Mouse (Mus musculus) gastrocnemius, adult 8-10 months (tissue): ENCODE results near the gene Il25. TPM values are rescaled to one million over a fixed set of nuclear protein-coding genes. Genes with fewer than 3 reads are reported as not detected.
"Not testable (repeated sequence)": the region's sequence is repeated elsewhere in the genome, so short reads cannot be mapped to it uniquely, and the experiment has no call there.

Source experiments
- DNase-seq, 2 experiments: peaks; one replicate each; pipeline ENCODE4 v3.0.0; 2022; ENCODE audit warnings: low spot score in 2 of 2
- total RNA-seq, 4 experiments: library from RNA; stranded (reverse); gene quantifications; 2 replicates each; pipeline ENCODE4 v1.2.4; 2022

Gene Il25
- total RNA-seq, 4 experiments from 2014 or later = not detected

- DNase-seq = no peak
Observed at GRCm38 (mm10) chr14:54951587-54951986, 19.1 kb downstream of the Il25 start.

DNA sequence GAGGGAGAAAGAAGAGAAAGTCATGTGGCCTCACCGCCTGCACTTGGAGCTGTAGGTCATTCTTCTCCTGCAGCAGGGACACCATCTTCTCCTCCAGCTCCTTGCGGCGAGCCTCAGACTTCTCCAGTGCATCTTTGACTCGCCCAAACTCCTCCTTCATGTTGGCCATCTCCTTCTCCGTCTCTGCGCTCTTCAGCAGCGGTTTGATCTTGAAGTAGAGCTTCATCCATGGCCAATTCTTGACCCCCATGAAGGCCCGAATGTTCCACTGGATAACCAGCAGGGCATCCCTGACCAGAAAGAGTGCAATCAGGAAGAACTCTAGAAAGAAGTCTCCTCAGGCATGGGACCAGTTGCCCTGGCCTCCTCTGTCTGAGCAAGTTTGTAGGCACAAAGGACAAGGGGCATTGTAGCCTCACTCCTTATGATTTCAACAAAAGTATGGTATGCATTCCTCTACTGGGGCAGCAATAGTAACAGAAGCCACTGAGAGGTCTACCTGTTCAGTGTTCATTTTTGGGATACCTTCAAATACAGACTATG lies 21.2 kb downstream of the Il25 start:
- no peak for DNase-seq

DNA sequence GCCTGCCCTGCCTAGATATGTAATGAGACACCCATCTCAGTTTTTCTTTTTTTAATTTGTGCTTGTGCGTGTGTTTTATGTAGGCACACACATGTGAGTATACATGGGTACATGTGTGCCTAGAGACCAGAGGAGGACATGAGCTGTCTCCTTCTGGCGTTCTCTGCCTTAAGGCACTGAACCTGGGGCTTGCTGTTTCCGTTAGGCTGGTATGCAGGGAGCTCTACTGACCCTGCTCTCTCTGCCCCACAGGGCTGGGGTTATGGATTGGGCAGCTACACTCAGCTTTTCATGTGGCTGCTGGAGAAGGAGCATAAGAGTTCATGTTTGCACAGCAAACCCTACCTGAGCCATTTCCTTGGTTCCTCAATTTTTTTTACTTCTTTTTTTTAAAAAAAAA lies 22.0 kb downstream of the Il25 start:
- no peak for DNase-seq

DNA sequence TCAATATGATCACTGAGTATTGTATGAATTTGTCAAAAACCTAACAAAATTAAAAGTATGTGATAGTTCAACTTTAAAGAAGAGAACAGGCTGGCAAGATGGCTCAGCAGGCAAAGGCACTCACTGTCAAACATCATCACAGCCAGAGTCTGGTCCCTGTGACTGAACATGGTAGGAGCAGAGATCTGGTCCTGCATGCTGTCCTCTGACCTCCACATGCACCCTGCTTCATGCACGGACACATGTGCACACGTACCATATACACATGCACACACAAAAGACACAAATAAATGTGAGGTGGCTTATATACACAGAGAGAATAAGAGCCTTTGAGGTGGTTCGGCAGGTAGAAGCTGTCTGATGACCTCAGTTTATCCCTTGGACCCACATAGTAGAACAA lies 23.0 kb downstream of the Il25 start:
- no peak for DNase-seq

- DNase-seq = no peak
Observed at GRCm38 (mm10) chr14:54956533-54956932, 24.0 kb downstream of the Il25 start.

GRCm38 (mm10) chr14:54958503-54958902 lies 26.0 kb downstream of the Il25 start:
- DNase-seq = no peak

DNA sequence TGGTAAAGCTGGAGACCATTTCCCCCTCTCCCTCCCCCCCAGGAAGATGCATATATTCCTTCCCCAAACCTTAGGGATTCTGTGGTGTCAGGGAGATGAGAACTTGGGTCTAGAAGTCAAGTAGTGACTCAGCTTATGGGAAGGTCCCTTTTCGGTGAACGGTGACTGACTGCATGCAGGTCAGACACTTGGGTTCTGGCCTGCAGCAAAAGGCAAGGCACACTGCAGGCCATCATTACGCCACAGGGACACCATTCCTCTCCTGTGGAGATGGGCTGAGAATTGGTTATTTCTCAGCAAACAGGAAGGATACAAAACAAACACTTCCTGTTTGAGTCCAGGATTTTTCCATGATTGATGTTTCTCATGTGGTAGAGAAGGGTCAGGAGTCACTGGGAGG lies 26.7 kb downstream of the Il25 start:
- DNase-seq = no peak

- not testable (repeated sequence) for DNase-seq
Observed at GRCm38 (mm10) chr14:54959853-54960613, 27.5 kb downstream of the Il25 start.

DNA sequence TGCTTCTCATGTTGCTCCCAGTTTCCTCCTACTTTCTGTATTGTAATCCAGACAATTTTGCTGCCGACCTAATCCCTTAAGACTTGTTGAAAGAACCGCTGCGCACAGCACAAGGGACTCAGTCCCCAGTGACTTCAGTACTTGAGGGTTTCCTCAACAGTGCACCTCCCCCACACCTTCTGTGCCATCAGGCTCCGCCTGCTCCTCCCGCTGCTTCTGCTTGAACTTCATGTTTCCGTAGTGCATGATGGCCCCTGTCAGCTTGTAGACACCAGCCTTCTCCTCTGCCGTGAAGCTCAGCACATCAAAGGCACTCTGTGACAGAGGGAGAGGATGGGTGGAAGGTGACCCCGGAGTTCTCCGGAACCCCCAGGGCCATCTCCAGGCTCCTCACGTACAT lies 28.3 kb downstream of the Il25 start:
- no peak for DNase-seq

DNA sequence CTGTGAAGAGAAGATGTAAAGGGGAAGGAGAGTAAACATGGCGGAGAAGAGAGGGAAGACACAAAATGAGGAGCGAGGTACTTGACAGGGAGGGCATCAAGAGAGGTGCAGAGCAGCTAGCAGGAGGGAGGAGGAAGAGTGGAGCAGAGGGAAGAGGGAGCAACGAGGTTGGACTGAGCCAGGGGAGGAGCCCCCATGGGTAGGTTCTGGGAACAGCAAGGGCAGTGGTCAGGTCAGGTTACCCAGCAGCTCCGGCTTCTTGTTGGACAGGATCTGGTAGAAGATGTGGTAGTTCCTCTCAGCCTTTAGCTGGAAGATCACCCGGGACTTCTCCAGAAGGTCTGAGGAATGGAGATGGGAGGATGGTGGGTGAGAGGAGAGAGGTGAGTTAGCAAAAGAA lies 29.0 kb downstream of the Il25 start:
- DNase-seq = no peak

DNA sequence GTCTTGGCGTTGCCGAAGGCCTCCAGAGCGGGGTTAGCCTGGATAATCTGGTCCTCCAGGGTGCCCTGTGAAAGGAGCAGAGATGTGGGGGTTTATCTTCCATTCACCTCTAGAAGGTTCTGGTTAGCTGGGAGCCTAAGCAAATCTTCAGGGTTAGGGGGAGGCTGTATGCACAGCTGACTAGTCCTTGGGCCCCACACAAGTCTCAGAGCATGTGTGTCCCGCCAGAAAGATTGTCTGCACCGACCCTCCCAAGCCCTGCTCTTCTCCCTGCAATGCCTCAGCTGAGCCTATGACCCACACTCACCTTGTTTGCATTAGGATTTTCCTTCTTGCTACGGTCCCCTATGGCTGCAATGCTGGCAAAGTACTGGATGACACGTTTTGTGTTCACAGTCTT lies 30.2 kb downstream of the Il25 start:
- DNase-seq = no peak

DNA sequence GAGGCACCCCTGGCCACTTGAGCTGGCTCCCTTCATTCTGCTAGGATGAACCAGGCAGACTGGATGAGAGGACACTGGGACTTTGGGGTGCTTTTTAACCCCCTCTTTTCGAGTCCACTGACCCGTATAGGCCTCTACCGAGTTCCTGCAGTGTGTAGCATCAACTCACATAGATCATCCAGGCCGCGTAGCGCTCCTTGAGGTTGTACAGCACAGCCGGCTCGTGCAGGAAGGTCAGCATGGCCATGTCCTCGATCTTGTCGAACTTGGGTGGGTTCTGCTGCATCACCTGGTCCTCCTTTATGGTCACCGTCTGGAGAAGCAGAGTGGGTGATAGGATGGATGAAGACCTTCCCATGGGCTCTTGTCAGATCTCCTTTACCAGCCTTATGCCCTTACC lies 31.2 kb downstream of the Il25 start:
- no peak for DNase-seq

GRCm38 (mm10) chr14:54965044-54965443 lies 32.5 kb downstream of the Il25 start:
- no peak for DNase-seq

DNA sequence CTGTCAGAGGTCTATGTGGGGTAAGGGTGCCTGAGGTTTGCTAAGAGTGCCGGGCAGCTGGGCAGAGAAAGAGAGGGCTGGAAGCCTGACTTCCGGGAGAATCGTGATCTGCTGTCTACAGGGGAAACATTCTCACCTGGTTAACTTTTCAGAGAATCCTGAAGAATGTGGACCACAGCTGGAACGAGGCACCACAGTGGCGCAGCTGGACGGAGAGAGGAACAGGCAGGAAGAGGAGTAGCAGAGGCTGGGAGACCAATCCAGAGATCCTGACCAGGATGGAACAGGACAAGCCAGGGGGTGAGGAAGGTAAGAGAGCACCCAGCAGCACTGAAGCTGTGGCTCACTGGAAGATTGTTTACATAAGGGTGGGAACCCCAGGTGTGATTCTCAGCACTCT lies 33.1 kb downstream of the Il25 start:
- no peak for DNase-seq

GRCm38 (mm10) chr14:54966320-54966977 lies 34.0 kb downstream of the Il25 start, which contains the start of gene Myh6:
Gene Myh6, minus strand, starts transcription at chr14:54966927.
- DNase-seq = no peak

DNA sequence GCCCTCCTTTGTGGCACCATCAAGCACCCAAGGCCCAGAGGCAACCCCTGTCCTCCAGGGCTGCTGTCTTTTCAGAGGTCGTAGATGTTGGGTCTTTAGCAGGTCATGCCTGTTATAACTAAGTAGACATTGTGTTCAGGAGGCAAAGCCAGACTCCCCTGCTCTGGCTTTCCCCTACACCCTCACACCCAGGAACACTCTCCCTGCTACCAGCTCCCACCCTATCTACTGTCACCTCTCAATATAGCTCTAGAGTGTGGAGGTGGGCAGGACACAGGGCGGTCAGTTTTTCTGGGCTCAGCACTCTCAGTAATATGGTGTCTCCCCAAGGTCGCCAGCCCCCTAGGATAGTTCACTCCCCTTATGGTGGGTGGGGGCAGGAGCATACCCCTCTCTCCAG lies 35.4 kb downstream of the Il25 start:
- DNase-seq = no peak

- no peak for DNase-seq
Observed at GRCm38 (mm10) chr14:54968344-54968743, 35.8 kb downstream of the Il25 start.

DNA sequence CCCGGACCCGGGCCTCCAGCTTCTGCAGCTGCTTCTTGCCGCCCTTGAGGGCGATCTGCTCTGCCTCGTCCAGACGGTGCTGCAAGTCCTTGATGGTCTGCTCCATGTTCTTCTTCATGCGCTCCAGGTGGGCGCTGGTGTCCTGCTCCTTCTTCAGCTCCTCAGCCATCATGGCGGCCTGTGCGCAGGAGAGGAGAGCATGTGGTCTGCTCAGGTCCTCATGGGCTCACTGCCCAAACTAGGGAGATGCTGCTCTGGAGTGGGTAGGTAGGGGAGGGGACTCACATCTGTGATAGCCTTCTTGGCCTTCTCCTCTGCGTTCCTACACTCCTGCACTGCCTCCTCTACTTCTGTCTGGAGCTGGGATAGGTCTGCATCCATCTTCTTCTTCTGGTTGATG lies 40.3 kb downstream of the Il25 start:
- not testable (repeated sequence) for DNase-seq

GRCm38 (mm10) chr14:54974068-54974791 lies 41.7 kb downstream of the Il25 start:
- no peak for DNase-seq

GRCm38 (mm10) chr14:54976633-54977032 lies 44.1 kb downstream of the Il25 start, which contains the start of gene Gm17428:
Gene Gm17428, plus strand, starts transcription at chr14:54976933.
- DNase-seq = no peak

DNA sequence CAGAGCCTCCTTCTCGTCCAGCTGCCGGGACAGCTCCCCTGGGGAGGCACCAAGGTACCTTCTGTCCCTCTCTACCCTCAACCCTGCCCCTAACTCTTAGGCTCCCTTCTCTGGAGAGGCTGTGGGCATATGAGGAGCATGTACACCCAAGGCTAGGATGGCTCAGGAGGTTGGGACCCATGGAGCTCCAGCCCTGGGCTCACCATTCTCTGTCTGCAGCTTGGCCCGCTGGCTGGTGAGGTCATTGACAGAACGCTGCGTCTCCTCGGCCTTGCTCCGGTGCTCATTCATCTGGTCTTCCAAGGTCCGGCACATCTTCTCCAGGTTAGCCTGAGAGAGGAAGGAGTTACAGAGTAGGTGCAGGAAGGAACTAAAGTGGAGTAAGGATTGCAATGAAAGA lies 46.2 kb downstream of the Il25 start:
- DNase-seq = no peak

DNA sequence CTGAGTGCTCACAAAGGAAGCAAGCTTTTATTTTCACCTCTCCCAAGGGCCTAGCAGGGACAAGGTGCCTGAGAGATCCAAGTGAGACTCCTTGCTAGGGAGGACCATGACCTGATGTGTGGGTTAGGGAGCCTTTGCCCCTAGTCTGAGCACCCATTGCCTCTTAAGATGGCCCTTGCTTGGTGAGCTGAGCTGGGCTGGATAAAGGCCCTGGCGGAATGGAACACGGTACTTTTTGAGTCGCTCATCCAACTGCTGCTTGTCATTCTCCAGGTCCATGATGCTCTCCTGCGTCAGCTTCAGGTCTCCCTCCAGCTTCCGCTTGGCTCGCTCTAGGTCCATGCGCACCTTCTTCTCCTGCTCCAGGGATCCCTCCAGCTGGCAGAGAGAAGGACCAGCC lies 49.4 kb downstream of the Il25 start:
- DNase-seq = no peak
